ENCODE assay signal across 24 mouse cellular contexts in the genomic region with DNA sequence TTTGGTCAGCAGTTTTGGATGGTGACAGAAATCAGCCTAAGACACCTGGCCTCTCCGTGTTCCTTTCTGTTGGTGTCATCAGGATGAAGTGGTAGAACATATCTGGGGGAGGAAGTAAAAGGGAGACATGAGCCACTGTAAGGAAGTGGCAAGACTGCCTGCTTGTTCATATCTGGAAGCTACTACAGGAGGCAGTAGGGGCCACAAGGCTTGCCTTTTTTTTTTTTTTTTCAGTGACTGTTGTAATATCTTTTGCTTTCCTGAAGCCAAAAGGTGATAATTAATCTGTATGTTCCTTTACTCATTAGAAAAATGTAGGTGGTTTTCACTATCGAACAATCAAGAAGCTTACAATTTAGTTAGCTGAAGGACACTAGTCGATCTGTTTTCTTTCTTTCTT. TPM values are rescaled to one million over a fixed set of nuclear protein-coding genes. Genes with fewer than 3 reads are reported as not detected.
"Had no signal": no experiment of that assay in that cellular context is flagged by ENCODE, and none has a peak within 500 bp of the region (broad histone marks: within the 10 kb centered on the region; RNA-seq: fewer than 3 reads in every experiment).

No protein-coding gene starts in this region.

- H3K9me3 ChIP-seq: neural tube, embryonic 12.5 days; neural tube, embryonic 13.5 days; neural tube, embryonic 15.5 days; stomach, embryonic 15.5 days had no signal

- H3K27me3 ChIP-seq: neural tube, embryonic 12.5 days; neural tube, embryonic 13.5 days; neural tube, embryonic 15.5 days; stomach, embryonic 15.5 days had no signal

- H3K36me3 ChIP-seq: neural tube, embryonic 12.5 days; neural tube, embryonic 13.5 days; neural tube, embryonic 15.5 days; stomach, embryonic 15.5 days had no signal

- H3K27ac ChIP-seq: neural tube, embryonic 12.5 days; neural tube, embryonic 13.5 days; neural tube, embryonic 15.5 days; stomach, embryonic 15.5 days; stomach, postnatal 0 days had no signal

- DNase-seq: retina, postnatal 1 day; right cerebral cortex, adult 18-20 months; right cerebral cortex, postnatal 25 days; right cerebral cortex, postnatal 4 days; spleen, adult 18-20 months; thymus, adult 18-20 months; thymus, adult 2 months; thymus, postnatal 14 days; thymus, postnatal 25 days; thymus, postnatal 36 days; thymus, postnatal 4 days had no signal

- H3K4me1 ChIP-seq: neural tube, embryonic 12.5 days; neural tube, embryonic 13.5 days; neural tube, embryonic 15.5 days; stomach, embryonic 15.5 days had no signal

- H3K9ac ChIP-seq: neural tube, embryonic 12.5 days; neural tube, embryonic 13.5 days; neural tube, embryonic 15.5 days; stomach, embryonic 15.5 days had no signal

- H3K4me2 ChIP-seq: neural tube, embryonic 12.5 days; neural tube, embryonic 13.5 days; neural tube, embryonic 15.5 days; stomach, embryonic 15.5 days had no signal

- H3K4me3 ChIP-seq: neural tube, embryonic 12.5 days; neural tube, embryonic 13.5 days; neural tube, embryonic 15.5 days; stomach, embryonic 15.5 days had no signal

RNA-seq across cellular contexts. Expression of a gene that starts 5.4 kb away (rescaled TPM):
- total RNA-seq: neutrophil, adult 5-6 weeks had no signal
- polyA plus RNA-seq: neural tube, embryonic 12.5 days; neural tube, embryonic 13.5 days; neural tube, embryonic 14.5 days; neural tube, embryonic 15.5 days; spleen, adult 2 months; stomach, embryonic 15.5 days; stomach, embryonic 16.5 days; stomach, postnatal 0 days; testis, adult 2 months; urinary bladder, adult 2 months had no signal

RNA-seq across cellular contexts. Expression of a gene that starts 51.4 kb away (rescaled TPM):
- polyA plus RNA-seq: neural tube, embryonic 12.5 days; neural tube, embryonic 13.5 days; neural tube, embryonic 14.5 days; neural tube, embryonic 15.5 days; small intestine, adult 2 months; stomach, embryonic 14.5 days; stomach, postnatal 0 days; testis, adult 2 months had no signal
